Mouse (Mus musculus) ovary, adult 18-20 months (tissue): ENCODE measurements around the gene Vmn2r56.
"Not testable (repeated sequence)": the region's sequence is repeated elsewhere in the genome, so short reads cannot be mapped to it uniquely, and the experiment has no call there.

Experiments used
- DNase-seq: peaks from one replicate; pipeline ENCODE4 v3.0.0; 2022; ENCODE audit warnings: low spot score, mixed read lengths

Vmn2r56 gene

GRCm38 (mm10) chr7:12734904-12735303 is at the start of gene Vmn2r56:
Gene Vmn2r56 (minus strand): TSS chr7:12735004.
- DNase-seq = no peak

GRCm38 (mm10) chr7:12780151-12780830 is 45.5 kb upstream of the Vmn2r56 start:
- DNase-seq = peak; percentile 73

GRCm38 (mm10) chr7:12779782-12780150 is 45.0 kb upstream of the Vmn2r56 start:
- no peak for DNase-seq

- no peak for DNase-seq
Measured at GRCm38 (mm10) chr7:12779141-12779540, 44.3 kb upstream of the Vmn2r56 start.

- DNase-seq = no peak
Measured at GRCm38 (mm10) chr7:12774606-12775005, 39.8 kb upstream of the Vmn2r56 start.

- no peak for DNase-seq
Measured at GRCm38 (mm10) chr7:12774111-12774510, 39.3 kb upstream of the Vmn2r56 start.

GRCm38 (mm10) chr7:12749431-12750198 is 14.8 kb upstream of the Vmn2r56 start:
- DNase-seq = no peak

GRCm38 (mm10) chr7:12684903-12685302 is 49.9 kb downstream of the Vmn2r56 start, which contains the start of gene Vmn2r55:
Gene Vmn2r55 (minus strand): TSS chr7:12685003.
- DNase-seq = not testable (repeated sequence)

- DNase-seq = not testable (repeated sequence)
Measured at GRCm38 (mm10) chr7:12640219-12640618, 94.6 kb downstream of the Vmn2r56 start, which contains the start of gene Vmn2r54. Gene Vmn2r54 (minus strand): TSS chr7:12640319.
